Mouse (Mus musculus) forebrain, embryonic 14.5 days (tissue): ENCODE results near the gene Bcar1. TPM values are rescaled to one million over a fixed set of nuclear protein-coding genes. Genes with fewer than 3 reads are reported as not detected.

Experiments used
- ATAC-seq: fragments of 200-750 bp; cut with Nextera tagmentation; 2 replicates; pipeline ENCODE4 v1.8.0; 2017; ENCODE audit warnings: mild to moderate bottlenecking, moderate library complexity
- DNase-seq: peaks from one replicate; pipeline ENCODE4 v3.0.0-alpha.2; 2015; ENCODE audit warnings: low spot score
- H3K27ac ChIP-seq: fragments of 300-500 bp; sonication (generic); 2 replicates; pipeline ENCODE4 v1.5.1; 2014; ENCODE audit warnings: low read depth, mild to moderate bottlenecking, control low read depth, low read length, moderate library complexity
- H3K27me3 ChIP-seq: fragments of 300-500 bp; sonication (generic); replicated peaks from 2 replicates; pipeline ENCODE4 v1.6.1; 2014; ENCODE audit warnings: low read length, control low read depth, mixed read lengths; ENCODE audit not compliant: control insufficient read depth, insufficient read depth
- H3K36me3 ChIP-seq: fragments of 300-500 bp; sonication (generic); 2 replicates; pipeline ENCODE4 v1.6.1; 2014; ENCODE audit warnings: low read length, control low read depth; ENCODE audit not compliant: control insufficient read depth, insufficient read depth
- H3K4me1 ChIP-seq: fragments of 300-500 bp; sonication (generic); 2 replicates; pipeline ENCODE4 v1.6.1; 2014; ENCODE audit warnings: antibody characterized with exemption, low read length, control low read depth; ENCODE audit not compliant: control insufficient read depth, insufficient read depth
- H3K4me2 ChIP-seq: fragments of 300-500 bp; sonication (generic); 2 replicates; pipeline ENCODE4 v1.6.1; 2014; ENCODE audit warnings: mild to moderate bottlenecking, control low read depth, low read length
- H3K4me3 ChIP-seq: fragments of 300-500 bp; sonication (generic); 2 replicates; pipeline ENCODE4 v1.5.1; 2014; ENCODE audit warnings: low read depth, low read length, control low read depth
- H3K9ac ChIP-seq: fragments of 300-500 bp; sonication (generic); 2 replicates; pipeline ENCODE4 v1.6.1; 2014; ENCODE audit warnings: mild to moderate bottlenecking, low read length, control low read depth, moderate library complexity
- H3K9me3 ChIP-seq: fragments of 300-500 bp; sonication (generic); replicated peaks from 2 replicates; pipeline ENCODE4 v1.6.1; 2016; ENCODE audit warnings: low read length, control low read depth, mixed read lengths; ENCODE audit not compliant: control insufficient read depth
- WGBS: fragments of 180-500 bp; shearing (Covaris S2); extraction: QIAGEN DNeasy Blood & Tissue Kit; methylation state at CpG from one replicate; pipeline ENCODE4 v1.1.7; 2014; 5-methylcytosine and 5-hydroxymethylcytosine counted together
- microRNA-seq: library from miRNA; unstranded; fragments of <30 nt; microRNA quantifications from one replicate; pipeline ENCODE4, GENCODE M21; 2016
- polyA plus RNA-seq: library from polyadenylated mRNA; unstranded; fragments of >200 nt; fragmentation: Nextera tagmentation; extraction: Ambion mirVana; gene quantifications from 2 replicates; pipeline ENCODE4 v1.2.1, GENCODE M21; 2014

The Bcar1 gene
- polyA plus RNA-seq, 1 experiment from 2014 or later: 41.2 TPM

- WGBS: 88% methylated on average over 7 of the region's 7 CpGs
- no peak overlapping the region for H3K9ac ChIP-seq
- no peak overlapping the region for H3K27ac ChIP-seq
- no peaks in the 10 kb centered on the region for H3K4me1 ChIP-seq
- no peaks in the 10 kb centered on the region for H3K27me3 ChIP-seq
- no peak for ATAC-seq
- no peak for DNase-seq
- no peaks in the 10 kb centered on the region for H3K36me3 ChIP-seq
- no peaks in the 10 kb centered on the region for H3K9me3 ChIP-seq
- no peak overlapping the region for H3K4me2 ChIP-seq
- H3K4me3 ChIP-seq: no peak overlapping the region
Observed at GRCm38 (mm10) chr8:111678848-111679247, 64.8 kb downstream of the Bcar1 start.

GRCm38 (mm10) chr8:111678111-111678510 is 65.5 kb downstream of the Bcar1 start:
- ATAC-seq: peak; percentile 44; the same call in 1 of the 2 replicates
- Histone ChIP-seq H3K4me1 (no peaks in the 10 kb centered on the region), H3K36me3 (no peaks in the 10 kb centered on the region), H3K27ac (no peak overlapping the region), H3K9ac (no peak overlapping the region), H3K4me3 (no peak overlapping the region), H3K27me3 (no peaks in the 10 kb centered on the region), H3K9me3 (no peaks in the 10 kb centered on the region), H3K4me2 (no peak overlapping the region)
- WGBS: 25% methylated on average over 3 of the region's 3 CpGs
- DNase-seq: peak; percentile 86

- Histone ChIP-seq H3K9me3 (no peaks in the 10 kb centered on the region), H3K4me2 (no peak overlapping the region), H3K4me3 (no peak overlapping the region), H3K9ac (no peak overlapping the region), H3K36me3 (peaks cover 8% of the 10 kb centered on the region), H3K4me1 (no peaks in the 10 kb centered on the region), H3K27ac (no peak overlapping the region), H3K27me3 (no peaks in the 10 kb centered on the region)
- DNase-seq: no peak
- 82% methylated on average over 8 of the region's 8 CpGs for WGBS
- no peak for ATAC-seq
Observed at GRCm38 (mm10) chr8:111676237-111676636, 67.4 kb downstream of the Bcar1 start.

- 90% methylated on average over 2 of the region's 2 CpGs for WGBS
- Histone ChIP-seq H3K4me2 (no peak overlapping the region), H3K27ac (no peak overlapping the region), H3K4me1 (no peaks in the 10 kb centered on the region), H3K27me3 (no peaks in the 10 kb centered on the region), H3K36me3 (peaks cover 44% of the 10 kb centered on the region), H3K9me3 (no peaks in the 10 kb centered on the region), H3K9ac (no peak overlapping the region), H3K4me3 (no peak overlapping the region)
- DNase-seq: no peak
- no peak for ATAC-seq
Observed at GRCm38 (mm10) chr8:111666751-111667150, 76.9 kb downstream of the Bcar1 start.

GRCm38 (mm10) chr8:111662473-111662872 is 81.1 kb downstream of the Bcar1 start:
- 87% methylated on average over 3 of the region's 3 CpGs for WGBS
- no peaks in the 10 kb centered on the region for H3K27me3 ChIP-seq
- peak; percentile 64 for DNase-seq
- peaks cover 36% of the 10 kb centered on the region for H3K36me3 ChIP-seq
- H3K9me3 ChIP-seq: no peaks in the 10 kb centered on the region
- H3K4me2 ChIP-seq: no peak overlapping the region
- no peaks in the 10 kb centered on the region; the same call in 1 of the 2 replicates for H3K4me1 ChIP-seq
- ATAC-seq: no peak
- no peak overlapping the region for H3K4me3 ChIP-seq
- H3K27ac ChIP-seq: no peak overlapping the region
- H3K9ac ChIP-seq: no peak overlapping the region

Small RNA genes within 50 kb of the gene (microRNA-seq; reads per million reads assigned to microRNA genes)
- gene Mir7076: not detected

Other genes with a start within 250 kb of the Bcar1 start
- 2.9 and 4.2 TPM in 2 replicates for gene Wdr59, start 221.7 kb downstream of the Bcar1 start, polyA plus RNA-seq
- gene Znrf1, start 207.7 kb downstream of the Bcar1 start, polyA plus RNA-seq: 55.3 and 64.6 TPM in 2 replicates
- 0.20 and 0.22 TPM in 2 replicates for gene Ldhd, start 113.4 kb downstream of the Bcar1 start, polyA plus RNA-seq
- gene Zfp1, start 100.4 kb downstream of the Bcar1 start, polyA plus RNA-seq: 26.1 and 32.9 TPM in 2 replicates
- gene Ctrb1, start 52.8 kb downstream of the Bcar1 start, polyA plus RNA-seq: not detected in 2 replicates
- gene Cfdp1, start 110.5 kb upstream of the Bcar1 start, polyA plus RNA-seq: 173 and 178 TPM in 2 replicates
- gene Tmem170, start 132.9 kb upstream of the Bcar1 start, polyA plus RNA-seq: 2.0 and 2.7 TPM in 2 replicates
- gene Chst5, start 166.6 kb upstream of the Bcar1 start, polyA plus RNA-seq: 2.6 TPM in 2 replicates
- 11.8 and 14.3 TPM in 2 replicates for gene Tmem231, start 190.1 kb upstream of the Bcar1 start, polyA plus RNA-seq
- 518 and 525 TPM in 2 replicates for gene Gabarapl2, start 196.9 kb upstream of the Bcar1 start, polyA plus RNA-seq
- gene Adat1, start 248.5 kb upstream of the Bcar1 start, polyA plus RNA-seq: 5.6 and 5.8 TPM in 2 replicates